Mouse (Mus musculus): Measurements from ENCODE around the gene Rgs17.

DNA sequence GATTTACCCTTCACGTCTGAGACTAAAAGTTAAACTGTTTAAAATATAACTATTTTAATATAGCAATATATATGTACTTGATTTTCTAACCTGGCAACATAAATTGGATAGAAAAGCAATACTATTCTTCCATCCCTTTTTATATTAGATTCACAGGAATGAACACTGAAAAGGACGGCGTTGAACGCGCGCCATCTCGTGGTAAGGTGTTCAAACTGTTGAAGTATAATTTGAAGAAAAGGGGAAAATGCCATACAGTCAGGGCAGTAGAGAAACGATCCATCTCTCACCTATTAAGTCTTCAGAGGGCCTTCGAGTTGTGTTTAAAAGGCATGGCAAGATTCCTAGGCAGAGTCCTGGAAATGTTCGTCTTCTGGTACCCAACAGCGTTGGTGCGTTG lies 131.5 kb downstream of the Rgs17 start:
- TF ChIP-seq CTCF (IDR thresholded peaks at IDR 0.05; ENCODE audit: borderline replicate concordance, control insufficient read depth, extremely low read depth, insufficient read depth, low read length, poor library complexity) (no peak), POLR2A (IDR thresholded peaks at IDR 0.05; ENCODE audit: control insufficient read depth, extremely low read depth, insufficient read depth, low read length, poor library complexity) (no peak)
